Mouse (Mus musculus): ENCODE data around the gene Trim44.

- TF ChIP-seq POLR2A (IDR thresholded peaks at IDR 0.05; ENCODE audit: control insufficient read depth, extremely low read depth, insufficient read depth, low read length, poor library complexity) = no peak
- no peak for TF ChIP-seq CTCF (IDR thresholded peaks at IDR 0.05; ENCODE audit: borderline replicate concordance, control insufficient read depth, extremely low read depth, insufficient read depth, low read length, poor library complexity)
Observed at GRCm38 (mm10) chr2:102451671-102452549, 44.3 kb upstream of the Trim44 start, which contains the start of gene Fjx1.
